Mouse (Mus musculus): ENCODE measurements around the gene 9930021J03Rik.

DNA sequence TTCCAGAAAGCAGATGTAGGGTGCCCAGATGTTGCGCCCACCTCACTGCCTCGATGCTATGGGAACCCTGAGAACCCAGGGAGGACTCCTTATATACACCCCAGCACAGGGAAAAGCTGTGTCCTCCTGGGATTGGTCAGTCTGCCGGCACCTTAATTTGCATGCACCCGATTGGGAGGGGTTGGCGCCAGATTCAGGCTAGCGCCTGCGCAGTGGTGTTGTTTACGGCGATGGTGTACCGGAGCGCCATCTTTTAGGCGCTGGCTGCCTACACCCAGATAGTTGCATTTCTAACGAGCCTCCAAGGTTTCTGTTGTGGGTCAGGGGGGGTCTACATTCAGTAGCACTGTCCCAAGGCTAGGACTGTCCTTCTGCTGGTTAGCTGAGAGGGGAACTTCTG, 133.1 kb downstream of the 9930021J03Rik start:
- no peak for TF ChIP-seq CTCF (IDR thresholded peaks at IDR 0.05; ENCODE audit: extremely low read depth, insufficient read depth, low read length)
- TF ChIP-seq POLR2A (IDR thresholded peaks at IDR 0.05; ENCODE audit: extremely low read depth, insufficient read depth, low read length) = no peak

All from cortical plate, adult 2 months (tissue).